Mouse (Mus musculus): ENCODE results near the gene Sox9. TPM values are rescaled to one million over a fixed set of nuclear protein-coding genes. Genes with fewer than 3 reads are reported as not detected.

Sox9 gene
- not detected for polyA plus RNA-seq (2017; shearing (Covaris generic))

- no peak for ATAC-seq
These were observed at the start of gene Sox9 for GRCm38 (mm10) chr11:112781994-112782356. Gene Sox9 (plus strand): TSS chr11:112782224.

GRCm38 (mm10) chr11:112732401-112732800 lies 49.6 kb upstream of the Sox9 start:
- ATAC-seq: no peak

DNA sequence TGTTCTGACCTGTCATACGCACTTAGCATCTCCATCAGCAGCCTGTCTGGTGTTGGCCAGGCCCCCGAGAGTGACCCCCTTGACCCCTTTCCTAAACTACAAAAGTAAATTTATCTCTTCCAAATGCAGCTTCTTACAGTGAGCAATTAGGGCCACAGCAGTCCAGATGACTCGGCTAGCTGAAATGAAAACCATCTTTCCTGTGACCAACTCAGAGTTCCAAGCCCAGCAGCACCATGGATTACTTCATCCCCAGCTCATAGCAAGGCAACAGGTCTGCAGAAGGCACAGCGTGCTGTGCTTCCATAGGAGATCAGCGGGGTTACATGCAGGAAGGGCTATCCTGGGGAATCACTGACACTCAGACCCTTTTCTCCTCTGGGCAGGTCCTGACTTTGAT lies 45.0 kb upstream of the Sox9 start:
- ATAC-seq: no peak

GRCm38 (mm10) chr11:112739681-112740080 lies 42.3 kb upstream of the Sox9 start:
- no peak for ATAC-seq

DNA sequence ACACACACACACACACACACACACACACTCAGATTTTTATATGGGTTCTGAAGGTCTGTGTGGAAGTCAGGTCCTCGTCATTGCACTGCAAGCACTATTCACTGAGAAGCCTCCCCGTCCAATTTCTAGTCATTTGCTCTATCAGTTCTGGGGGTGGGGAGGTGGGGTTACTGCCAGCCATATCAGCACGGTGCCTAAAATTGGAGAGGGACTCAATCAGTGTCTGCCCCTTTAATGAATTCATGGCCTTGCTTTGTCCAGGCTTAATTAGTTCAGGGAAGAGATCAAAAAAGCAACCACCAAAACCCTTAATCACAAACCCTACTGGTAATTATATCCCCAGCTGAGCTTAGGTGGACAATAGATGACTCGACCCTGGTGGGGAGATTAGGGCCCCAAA lies 25.5 kb upstream of the Sox9 start:
- ATAC-seq: no peak

DNA sequence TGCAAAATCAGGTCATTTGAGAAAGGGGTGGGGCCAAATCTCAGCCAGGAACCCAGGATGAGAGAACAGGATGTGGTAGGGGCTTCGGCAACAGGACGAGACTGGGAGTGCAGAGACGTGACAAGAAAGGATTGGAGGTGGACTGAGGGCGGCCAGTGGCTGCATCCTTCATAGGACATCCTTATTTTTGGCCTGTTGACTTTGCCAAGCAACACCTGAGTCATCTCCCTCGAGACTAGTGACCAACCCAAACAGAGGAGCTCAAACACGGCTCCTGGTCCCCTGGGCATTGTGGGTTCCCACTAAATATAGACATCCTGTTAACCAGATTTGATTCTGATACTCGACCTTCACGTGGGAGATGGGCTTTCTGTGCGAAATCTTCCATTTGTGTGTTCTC lies 24.0 kb upstream of the Sox9 start:
- no peak for ATAC-seq

- ATAC-seq: no peak
These were observed 15.1 kb upstream of the Sox9 start for GRCm38 (mm10) chr11:112766956-112767355.

- no peak for ATAC-seq
These were observed 14.4 kb upstream of the Sox9 start for GRCm38 (mm10) chr11:112767531-112768041.

- ATAC-seq: no peak
These were observed 9.2 kb upstream of the Sox9 start for GRCm38 (mm10) chr11:112772791-112773355.

- ATAC-seq: no peak
These were observed 2.3 kb upstream of the Sox9 start for GRCm38 (mm10) chr11:112779762-112780161.

DNA sequence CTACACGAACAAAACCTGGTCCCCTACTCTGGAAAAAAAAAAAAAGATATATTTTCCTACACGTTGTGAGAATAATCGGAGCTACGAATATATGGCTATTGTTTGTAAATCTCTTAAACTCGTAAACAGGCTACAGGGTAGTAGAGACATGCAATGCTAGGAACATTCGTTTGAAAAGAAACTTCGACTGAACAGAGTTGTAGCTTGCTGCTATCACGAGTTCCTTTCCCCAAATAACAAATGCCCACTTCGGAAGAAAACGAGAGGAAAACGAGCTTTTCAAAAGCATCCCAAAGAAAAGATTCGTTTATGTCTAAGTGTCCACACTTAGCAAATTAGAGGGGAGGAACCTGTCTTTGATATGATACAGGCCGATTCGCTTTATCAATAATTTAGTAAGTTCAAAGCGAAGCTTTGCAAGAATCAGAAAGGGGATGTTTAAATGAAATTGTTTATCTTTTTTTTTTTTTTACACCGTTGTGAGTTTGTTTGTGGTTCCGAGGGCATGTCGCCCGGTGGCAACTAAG lies 1.6 kb upstream of the Sox9 start:
- ATAC-seq: no peak

DNA sequence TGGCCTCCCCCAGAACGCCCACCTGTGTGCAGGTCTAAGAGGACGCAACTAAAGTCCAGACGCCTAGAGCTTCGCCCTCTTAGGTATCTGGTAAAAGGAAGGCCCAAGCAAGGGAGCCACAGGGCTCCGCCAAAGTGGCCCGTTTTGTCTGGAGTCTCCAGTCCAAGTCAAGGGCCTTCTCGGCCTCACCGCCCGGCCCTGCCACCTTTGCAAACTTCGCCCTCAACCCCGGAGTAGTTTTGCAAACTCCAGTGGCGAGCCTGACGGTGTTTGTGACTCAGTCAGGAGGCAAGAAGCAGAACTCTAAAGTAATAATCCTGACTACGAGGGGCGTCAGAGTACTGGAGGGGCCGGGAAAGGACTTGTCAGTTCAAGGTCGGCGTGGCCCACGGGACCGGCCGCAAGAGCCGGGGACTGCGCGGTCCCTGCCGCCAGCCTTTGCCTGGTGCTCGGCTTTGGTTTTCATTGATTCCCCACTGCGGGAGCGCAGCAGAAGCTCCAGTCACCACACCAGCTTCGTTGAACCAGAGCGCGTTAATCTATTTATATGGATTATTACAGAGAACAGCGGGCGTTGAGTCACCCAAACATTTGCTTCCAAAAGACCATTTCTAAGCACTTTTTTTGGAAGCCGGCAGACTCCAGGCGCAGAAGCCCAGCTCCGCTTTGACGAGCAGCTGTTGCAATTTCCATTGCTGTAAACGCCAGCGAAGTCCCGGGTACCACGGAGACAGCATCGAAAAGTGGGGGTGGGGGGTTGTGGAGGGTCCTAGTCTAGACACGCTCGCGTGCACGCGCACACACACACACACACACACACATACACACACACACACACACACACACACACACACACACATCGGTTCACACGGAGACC lies 751 bp upstream of the Sox9 start:
- no peak for ATAC-seq

- ATAC-seq: no peak
These were observed 515 bp downstream of the Sox9 start for GRCm38 (mm10) chr11:112782357-112783121.

GRCm38 (mm10) chr11:112783401-112784346 lies 1.6 kb downstream of the Sox9 start:
- ATAC-seq: no peak

- no peak for ATAC-seq
These were observed 2.4 kb downstream of the Sox9 start for GRCm38 (mm10) chr11:112784347-112784902.

DNA sequence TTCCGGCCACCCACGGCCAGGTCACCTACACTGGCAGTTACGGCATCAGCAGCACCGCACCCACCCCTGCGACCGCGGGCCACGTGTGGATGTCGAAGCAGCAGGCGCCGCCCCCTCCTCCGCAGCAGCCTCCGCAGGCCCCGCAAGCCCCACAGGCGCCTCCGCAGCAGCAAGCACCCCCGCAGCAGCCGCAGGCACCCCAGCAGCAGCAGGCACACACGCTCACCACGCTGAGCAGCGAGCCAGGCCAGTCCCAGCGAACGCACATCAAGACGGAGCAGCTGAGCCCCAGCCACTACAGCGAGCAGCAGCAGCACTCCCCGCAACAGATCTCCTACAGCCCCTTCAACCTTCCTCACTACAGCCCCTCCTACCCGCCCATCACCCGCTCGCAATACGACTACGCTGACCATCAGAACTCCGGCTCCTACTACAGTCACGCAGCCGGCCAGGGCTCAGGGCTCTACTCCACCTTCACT lies 2.9 kb downstream of the Sox9 start:
- no peak for ATAC-seq

- no peak for ATAC-seq
These were observed 3.6 kb downstream of the Sox9 start for GRCm38 (mm10) chr11:112785581-112785980.

GRCm38 (mm10) chr11:112786427-112786826 lies 4.4 kb downstream of the Sox9 start:
- no peak for ATAC-seq

GRCm38 (mm10) chr11:112788296-112788695 lies 6.3 kb downstream of the Sox9 start:
- no peak for ATAC-seq

DNA sequence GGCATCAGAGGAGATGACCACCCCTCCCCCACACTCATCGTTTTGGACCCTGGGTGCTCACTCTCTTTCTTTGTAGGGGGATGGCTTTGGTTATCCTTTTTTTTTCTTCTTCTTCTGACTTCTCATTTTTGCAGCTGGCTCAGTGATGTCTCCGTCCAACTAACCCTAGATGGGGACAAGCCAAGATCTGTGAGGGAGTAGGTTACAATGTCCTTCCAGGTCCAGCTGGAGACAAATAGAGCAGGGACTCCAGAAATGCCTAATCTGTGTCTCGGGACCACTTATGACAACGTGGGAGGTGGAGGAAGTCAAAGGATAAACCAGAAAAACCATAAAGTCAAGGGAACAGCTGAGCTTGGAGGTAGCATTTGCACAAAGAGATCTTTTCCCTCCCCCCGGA lies 14.4 kb downstream of the Sox9 start:
- ATAC-seq: no peak

GRCm38 (mm10) chr11:112798831-112799382 lies 16.9 kb downstream of the Sox9 start:
- no peak for ATAC-seq

Measured in activated CD4-positive, CD25-positive, alpha-beta regulatory T cell, adult 4 months (primary cell).